12 mouse cellular contexts compared by ENCODE assay signal in the genomic region with DNA sequence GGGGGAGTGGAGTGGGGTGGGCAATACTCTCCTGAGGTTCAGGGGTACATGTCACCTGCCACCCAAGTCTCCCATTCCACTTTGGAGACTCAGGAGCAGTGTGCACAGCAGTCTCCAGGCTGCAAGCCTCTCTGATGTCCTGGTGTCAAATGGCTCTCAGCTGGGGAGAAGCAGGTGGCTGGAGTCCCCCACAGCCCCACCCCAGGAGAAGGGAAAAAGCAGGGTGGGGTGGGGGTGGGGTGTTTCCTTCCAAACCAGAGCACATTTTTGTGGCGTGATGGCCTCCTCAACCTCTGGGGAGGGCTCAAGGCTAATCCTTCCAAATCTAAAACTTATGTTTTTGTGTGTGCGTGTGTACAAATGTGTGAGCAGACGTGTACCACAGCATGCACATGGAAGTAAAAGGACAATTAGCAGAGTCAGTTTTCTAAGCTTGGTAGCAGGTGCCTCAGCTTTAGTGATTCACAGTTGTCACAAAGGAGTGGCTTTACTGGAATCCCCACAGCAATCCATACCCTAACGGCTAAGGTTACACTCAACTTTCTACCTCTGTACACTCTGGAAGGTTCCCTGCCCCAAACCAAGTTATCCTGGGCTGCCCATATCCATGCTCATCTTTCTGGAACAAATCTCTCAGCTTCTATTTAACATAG.
DNase-seq lines count a peak whose midpoint lies in the region; ATAC-seq and TF ChIP-seq lines count a peak whose summit lies in the region.
"Had no signal": no experiment of that assay in that cellular context is flagged by ENCODE, and none has a peak within 500 bp of the region (broad histone marks: within the 10 kb centered on the region; RNA-seq: fewer than 3 reads in every experiment).

No protein-coding gene starts in this region.

- peak overlapping the region; percentile 45 for H3K27ac ChIP-seq in heart, adult 2 months
- peak overlapping the region; percentile 42; the same call in 1 of the 2 replicates for H3K27ac ChIP-seq in neural tube, embryonic 13.5 days (replicated peaks)
- H3K27ac ChIP-seq in limb, embryonic 11.5 days (replicated peaks; ENCODE audit: low read depth, low read length), result 0 out of 2 replicates have a peak overlapping the region, but pooled peaks have one; percentile 30

- no peak for TF ChIP-seq CTCF in heart, adult 2 months (IDR thresholded peaks at IDR 0.05)

- no peak for TF ChIP-seq EP300 in heart, adult 2 months (IDR thresholded peaks at IDR 0.05; ENCODE audit: insufficient read depth, low read depth, low read length)

- H3K36me3 ChIP-seq in heart, adult 2 months (ENCODE audit: control insufficient read depth, insufficient read depth, low read length), result peaks cover 10% of the 10 kb centered on the region
- H3K36me3 ChIP-seq in neural tube, embryonic 13.5 days, result no peaks in the 10 kb centered on the region
- H3K36me3 ChIP-seq in limb, embryonic 11.5 days (ENCODE audit: control insufficient read depth, insufficient read depth, low read length), result no peaks in the 10 kb centered on the region

- H3K4me3 ChIP-seq in heart, adult 2 months, result no peak overlapping the region
- no peak overlapping the region for H3K4me3 ChIP-seq in neural tube, embryonic 13.5 days
- H3K4me3 ChIP-seq in limb, embryonic 11.5 days (ENCODE audit: low read depth, low read length), result no peak overlapping the region
- H3K4me3 ChIP-seq: megakaryocyte, embryonic 14.5 days had no signal

- H3K4me2 ChIP-seq in neural tube, embryonic 13.5 days, result no peak overlapping the region
- H3K4me2 ChIP-seq in limb, embryonic 11.5 days (ENCODE audit: low read depth, severe bottlenecking), result no peak overlapping the region

- H3K9me3 ChIP-seq in neural tube, embryonic 13.5 days, result no peaks in the 10 kb centered on the region
- no peaks in the 10 kb centered on the region for H3K9me3 ChIP-seq in limb, embryonic 11.5 days (ENCODE audit: control insufficient read depth, low read length)
- H3K9me3 ChIP-seq: megakaryocyte, embryonic 14.5 days had no signal

- no peak for ATAC-seq in neural tube, embryonic 13.5 days (ENCODE audit: low read depth)
- ATAC-seq in limb, embryonic 11.5 days (ENCODE audit: insufficient number of reproducible peaks, low FRiP score, low TSS enrichment, low read depth), result no peak

- H3K27me3 ChIP-seq in heart, adult 2 months (ENCODE audit: control insufficient read depth, insufficient read depth, low read length), result no peaks in the 10 kb centered on the region
- H3K27me3 ChIP-seq in neural tube, embryonic 13.5 days, result no peaks in the 10 kb centered on the region
- H3K27me3 ChIP-seq in limb, embryonic 11.5 days (ENCODE audit: control insufficient read depth, insufficient read depth, low read length), result no peaks in the 10 kb centered on the region
- H3K27me3 ChIP-seq: CH12.LX; megakaryocyte, embryonic 14.5 days had no signal

- DNase-seq in heart, adult 2 months, result no peak
- DNase-seq in heart, adult 18-20 months, result no peak
- no peak for DNase-seq in neural tube, embryonic 10.5 days (ENCODE audit: extremely low spot score, low spot score)
- no peak for DNase-seq in limb, embryonic 11.5 days (ENCODE audit: low spot score)
- DNase-seq in adipocyte (ENCODE audit: low spot score), result no peak
- DNase-seq in spleen, postnatal 10 days (ENCODE audit: low spot score in 2 of 2), result no peak
- no peak for DNase-seq in spleen, postnatal 14 days (ENCODE audit: low spot score in 2 of 2)
- DNase-seq: embryo, embryonic 11 days; kidney, postnatal 36 days had no signal

- peaks cover 42% of the 10 kb centered on the region for H3K4me1 ChIP-seq in heart, adult 2 months (ENCODE audit: control insufficient read depth, insufficient read depth, low read length)
- peaks cover 91% of the 10 kb centered on the region for H3K4me1 ChIP-seq in neural tube, embryonic 13.5 days (replicated peaks)
- peaks cover 83% of the 10 kb centered on the region for H3K4me1 ChIP-seq in limb, embryonic 11.5 days (ENCODE audit: control insufficient read depth, insufficient read depth, low read length)

- H3K9ac ChIP-seq in heart, adult 2 months (ENCODE audit: low read depth, low read length), result no peak overlapping the region
- H3K9ac ChIP-seq in neural tube, embryonic 13.5 days, result no peak overlapping the region
- H3K9ac ChIP-seq in limb, embryonic 11.5 days (ENCODE audit: low read length), result peak overlapping the region; percentile 4; the same call in 1 of the 2 replicates

- TF ChIP-seq POLR2A in heart, adult 2 months (IDR thresholded peaks at IDR 0.05; ENCODE audit: insufficient read depth, low read depth, low read length), result no peak

- H3K79me2 ChIP-seq in heart, adult 2 months (replicated peaks; ENCODE audit: control insufficient read depth, insufficient read depth, low read length), result 0 out of 2 replicates have a peak, but pooled peaks cover 1% of the 10 kb centered on the region

- 69% methylated on average over 4 of the region's 4 CpGs for WGBS in heart, adult 2 months
- whole genome bisulfite sequencing in neural tube, embryonic 13.5 days, result 52% methylated on average over 4 of the region's 4 CpGs
- 41% methylated on average over 4 of the region's 4 CpGs for WGBS in limb, embryonic 11.5 days

- intact Hi-C loops in heart, adult 2 months (cut with DNase I), result loop anchor here (5.0 kb wide), 2 partner anchors 65 to 160 kb away; partner anchors contain the start of gene Msi2
